Mouse (Mus musculus) right cerebral cortex, postnatal 25 days (tissue): ENCODE results near the gene Palld.

Source experiments
- DNase-seq: peaks from one replicate; pipeline ENCODE4 v3.0.0; 2022

The Palld gene

GRCm38 (mm10) chr8:61769340-61769879 is 133.1 kb downstream of the Palld start:
- DNase-seq, result no peak

- no peak for DNase-seq
Observed at GRCm38 (mm10) chr8:61760190-61760578, 142.3 kb downstream of the Palld start.

GRCm38 (mm10) chr8:61759327-61760189 is 142.9 kb downstream of the Palld start:
- no peak for DNase-seq

- DNase-seq, result no peak
Observed at GRCm38 (mm10) chr8:61758686-61759326, 143.7 kb downstream of the Palld start.

GRCm38 (mm10) chr8:61756971-61757965 is 145.2 kb downstream of the Palld start:
- no peak for DNase-seq

- DNase-seq, result no peak
Observed at GRCm38 (mm10) chr8:61755186-61755585, 147.3 kb downstream of the Palld start.

GRCm38 (mm10) chr8:61747070-61747469 is 155.4 kb downstream of the Palld start:
- DNase-seq, result no peak

GRCm38 (mm10) chr8:61745181-61745980 is 157.1 kb downstream of the Palld start:
- no peak for DNase-seq

GRCm38 (mm10) chr8:61743764-61744562 is 158.5 kb downstream of the Palld start:
- no peak for DNase-seq

- DNase-seq, result no peak
Observed at GRCm38 (mm10) chr8:61737465-61737864, 165.0 kb downstream of the Palld start.

- DNase-seq, result no peak
Observed at GRCm38 (mm10) chr8:61736739-61737243, 165.7 kb downstream of the Palld start.

- DNase-seq, result no peak
Observed at GRCm38 (mm10) chr8:61736117-61736516, 166.4 kb downstream of the Palld start.

GRCm38 (mm10) chr8:61734164-61734563 is 168.3 kb downstream of the Palld start:
- DNase-seq, result no peak

GRCm38 (mm10) chr8:61732184-61732583 is 170.3 kb downstream of the Palld start:
- DNase-seq, result no peak

- no peak for DNase-seq
Observed at GRCm38 (mm10) chr8:61731306-61732088, 171.0 kb downstream of the Palld start.

- no peak for DNase-seq
Observed at GRCm38 (mm10) chr8:61730669-61731068, 171.8 kb downstream of the Palld start.

GRCm38 (mm10) chr8:61725306-61726017 is 177.0 kb downstream of the Palld start:
- no peak for DNase-seq

GRCm38 (mm10) chr8:61722226-61722625 is 180.3 kb downstream of the Palld start:
- DNase-seq, result no peak
